Mouse (Mus musculus): ENCODE measurements around the gene Mid1ip1.

The Mid1ip1 gene

GRCm38 (mm10) chrX:10714696-10715140 lies at the start of gene Mid1ip1:
TSS of gene Mid1ip1 (plus strand) at chrX:10715013.
- peak; percentile 33 for DNase-seq (ENCODE audit: low spot score)

GRCm38 (mm10) chrX:10694455-10695180 lies 20.2 kb upstream of the Mid1ip1 start:
- no peak for DNase-seq (ENCODE audit: low spot score)

- DNase-seq (ENCODE audit: low spot score): no peak
Observed at GRCm38 (mm10) chrX:10706728-10707127, 8.1 kb upstream of the Mid1ip1 start.

- DNase-seq (ENCODE audit: low spot score): no peak
Observed at GRCm38 (mm10) chrX:10713839-10714637, 775 bp upstream of the Mid1ip1 start.

DNA sequence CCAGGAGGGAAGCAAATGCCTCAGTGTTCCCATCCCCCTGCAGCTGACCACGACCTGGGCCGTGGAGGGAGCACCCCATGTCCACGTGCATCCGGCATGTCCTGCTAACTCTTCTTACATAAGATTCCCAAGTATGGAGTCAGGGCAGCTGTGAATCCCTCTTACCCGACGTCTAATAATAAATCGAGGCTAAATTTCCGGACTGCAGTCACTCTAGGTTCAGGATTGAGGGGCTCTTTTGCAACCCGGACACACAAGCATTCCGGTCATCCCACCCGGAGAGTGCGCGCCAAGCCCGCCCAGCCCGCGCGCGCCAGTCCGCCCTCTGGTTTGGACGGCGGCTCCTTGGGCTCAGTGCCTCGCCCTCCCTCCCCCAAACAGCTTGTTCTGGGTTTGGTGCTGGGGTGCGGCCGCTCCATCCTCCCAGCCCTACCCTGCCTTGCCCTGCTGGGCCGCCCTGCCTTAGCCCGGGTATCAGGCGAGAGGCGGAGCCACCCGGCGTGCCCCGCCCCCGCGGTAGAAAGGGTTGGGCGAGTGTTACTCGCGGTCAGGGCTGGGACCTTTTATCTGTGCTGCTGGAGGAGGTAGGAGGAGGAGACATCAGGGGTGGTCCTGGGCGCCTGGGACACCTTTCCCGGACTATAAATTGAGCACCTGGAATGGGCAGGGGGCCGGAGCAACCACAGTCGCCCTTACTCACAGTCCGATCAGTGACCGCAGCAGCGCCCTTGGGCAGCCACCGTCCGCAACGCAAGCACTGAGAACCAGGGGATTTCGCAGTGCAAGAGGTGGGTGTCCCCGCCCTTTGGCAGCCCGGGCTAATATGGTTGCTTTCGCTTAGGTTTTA lies 2.3 kb downstream of the Mid1ip1 start:
- DNase-seq (ENCODE audit: low spot score): peak; percentile 38

GRCm38 (mm10) chrX:10718021-10718837 lies 3.4 kb downstream of the Mid1ip1 start:
- no peak for DNase-seq (ENCODE audit: low spot score)

DNA sequence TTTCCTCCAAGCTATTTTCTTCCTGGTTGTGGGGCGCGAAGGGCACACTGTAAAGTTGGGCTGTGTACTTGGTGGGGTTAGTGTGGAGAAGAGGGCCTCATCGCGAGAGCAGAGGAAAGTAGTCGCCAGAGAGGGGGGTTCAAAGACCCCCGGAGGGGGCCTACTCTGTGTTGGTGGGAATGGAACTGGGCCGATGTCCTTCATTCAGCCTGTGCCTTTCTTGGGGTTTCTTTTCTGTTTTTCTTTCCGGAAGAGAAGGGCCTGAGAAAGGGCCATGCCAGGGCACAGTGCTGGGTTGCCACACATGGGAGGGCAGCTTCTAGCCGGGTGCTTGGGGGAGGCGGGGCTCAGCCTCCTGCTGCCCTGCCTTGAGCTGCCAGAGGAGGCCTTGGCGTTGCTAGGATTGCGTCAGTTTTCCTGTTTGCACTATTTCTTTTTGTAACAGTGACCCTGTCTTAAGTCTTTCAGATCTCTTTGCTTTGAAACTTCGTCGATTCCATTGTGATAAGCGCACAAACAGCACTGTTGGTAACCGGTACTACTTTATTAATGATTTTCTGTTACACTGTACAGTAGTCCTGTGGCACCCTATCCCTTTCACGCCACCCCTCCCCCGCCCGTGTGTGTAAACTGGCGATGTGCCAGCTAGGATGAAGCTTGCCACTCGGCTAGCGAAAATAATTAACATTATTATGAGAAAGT lies 4.2 kb downstream of the Mid1ip1 start:
- DNase-seq (ENCODE audit: low spot score): no peak

- DNase-seq (ENCODE audit: low spot score): no peak
Observed at GRCm38 (mm10) chrX:10720391-10720790, 5.6 kb downstream of the Mid1ip1 start.

GRCm38 (mm10) chrX:10724571-10724970 lies 9.8 kb downstream of the Mid1ip1 start:
- DNase-seq (ENCODE audit: low spot score): no peak

DNA sequence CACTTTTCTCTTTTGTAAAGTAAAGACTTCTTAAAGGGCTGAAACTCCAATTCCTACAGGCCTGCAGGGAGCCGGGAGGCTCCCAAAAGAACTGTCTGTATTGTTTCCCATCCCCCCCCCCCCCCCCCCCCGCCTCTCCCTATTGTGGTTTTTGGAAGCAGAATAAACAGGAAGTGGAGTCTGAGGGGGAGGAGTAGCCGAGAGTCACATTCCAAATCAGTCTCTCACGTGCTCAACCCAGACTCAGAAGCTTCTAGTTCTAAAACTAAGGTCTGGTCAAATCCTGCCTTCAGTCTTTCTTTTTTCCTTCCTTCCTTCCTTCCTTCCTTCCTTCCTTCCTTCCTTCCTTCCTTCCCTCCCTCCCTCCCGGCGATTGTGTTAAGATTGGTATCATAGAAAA lies 14.7 kb downstream of the Mid1ip1 start:
- no peak for DNase-seq (ENCODE audit: low spot score)

DNA sequence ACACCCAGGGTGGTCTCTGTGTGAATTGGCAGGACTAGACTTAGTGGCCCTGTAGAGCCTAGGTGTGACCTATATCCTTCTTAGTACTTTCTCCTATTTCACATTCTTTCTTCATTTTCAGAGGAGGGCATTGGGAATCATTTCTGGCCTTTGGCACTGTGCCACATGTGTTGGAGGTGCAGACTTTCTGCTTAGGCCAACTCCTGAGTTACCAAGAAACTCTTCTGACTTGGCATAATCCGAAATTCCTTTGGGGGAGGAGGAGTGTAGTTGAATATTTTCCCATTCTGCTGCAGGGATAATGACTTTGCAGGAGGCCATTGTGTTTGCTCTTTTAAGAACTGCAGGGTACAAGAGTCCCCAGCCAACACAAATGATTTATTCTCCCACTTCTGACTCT lies 19.6 kb downstream of the Mid1ip1 start:
- DNase-seq (ENCODE audit: low spot score): no peak

DNA sequence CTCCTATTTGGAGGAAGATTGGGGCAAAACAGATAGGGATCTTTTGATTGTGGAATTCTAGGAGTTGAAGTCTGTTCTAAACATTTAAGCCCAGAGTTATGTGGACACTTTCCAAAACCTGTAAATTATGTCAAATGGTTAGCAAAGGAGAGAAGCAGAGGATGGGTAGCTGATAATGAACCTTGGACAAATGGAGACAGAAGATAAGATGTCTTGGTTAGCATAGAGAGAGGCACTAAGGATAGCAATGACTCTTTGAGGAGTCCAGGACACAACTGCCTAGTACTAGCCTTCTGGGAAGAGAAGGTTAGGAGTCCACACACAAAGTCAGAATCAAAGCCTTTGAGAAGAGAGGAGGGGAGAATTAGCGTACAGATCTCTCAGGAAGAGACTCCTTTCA lies 20.1 kb downstream of the Mid1ip1 start:
- no peak for DNase-seq (ENCODE audit: low spot score)

DNA sequence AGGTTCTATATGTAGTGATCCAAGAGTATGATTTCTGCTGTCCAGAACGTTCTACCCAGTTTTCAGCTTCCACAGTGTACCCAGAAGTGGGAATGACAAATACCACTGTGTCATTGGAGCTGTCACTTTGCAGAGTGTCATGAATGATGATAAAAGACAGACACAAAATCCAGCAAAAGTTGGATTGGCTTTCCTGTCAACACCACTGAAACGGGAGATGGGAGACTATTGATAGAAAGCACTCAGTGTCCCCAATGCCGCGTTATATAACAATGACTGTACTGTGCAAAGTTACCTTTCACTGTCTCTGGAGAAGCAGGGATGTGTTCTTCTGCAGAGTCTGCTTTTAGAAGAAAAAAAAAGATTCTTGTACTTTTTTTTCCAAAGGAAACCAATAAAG lies 44.1 kb downstream of the Mid1ip1 start:
- no peak for DNase-seq (ENCODE audit: low spot score)

DNA sequence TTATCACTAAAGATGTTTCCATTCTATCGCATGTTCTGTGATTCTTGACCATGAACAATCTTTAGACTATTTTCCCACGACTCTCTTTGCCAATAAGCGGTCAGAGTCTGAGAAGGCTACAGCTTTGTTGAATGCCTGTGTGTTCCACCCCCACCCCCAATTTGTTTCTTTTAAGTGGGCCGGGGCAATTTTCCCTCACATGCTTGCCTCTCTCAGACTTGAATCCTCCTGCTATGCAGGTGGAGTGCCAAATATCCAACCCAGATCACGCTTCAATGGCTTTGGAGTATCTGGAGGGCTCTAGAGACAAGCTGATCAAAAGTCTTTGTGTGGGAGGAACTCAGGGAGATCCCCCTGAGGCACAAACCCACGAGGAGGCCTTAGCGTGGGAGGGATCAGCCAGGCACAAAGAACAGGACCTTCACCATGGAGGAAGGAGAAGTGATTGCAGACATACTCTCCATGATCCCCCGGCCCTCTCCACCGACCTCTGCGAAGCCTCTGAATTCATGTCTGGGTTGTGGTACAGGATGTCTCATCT lies 48.7 kb downstream of the Mid1ip1 start:
- DNase-seq (ENCODE audit: low spot score): no peak
